In the genomic region with DNA sequence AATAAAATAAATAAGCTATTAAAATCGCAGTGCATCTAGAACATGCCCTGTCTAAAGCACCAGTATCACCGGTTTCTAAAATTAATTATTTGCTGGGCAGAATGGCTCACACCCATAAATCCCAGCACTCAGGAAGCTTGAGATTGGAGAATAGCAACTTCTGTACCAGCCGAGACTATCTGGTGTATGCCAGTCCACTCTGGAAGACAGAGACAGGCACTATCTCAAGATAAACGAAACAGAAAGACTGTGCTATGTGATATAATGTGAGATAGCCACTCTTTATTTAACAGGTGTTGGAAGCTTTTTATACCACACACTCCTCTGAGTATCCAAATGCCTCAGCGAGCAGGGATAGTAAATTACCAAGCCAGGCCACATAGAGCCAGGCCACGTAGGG, we compare ENCODE assay signal across 20 mouse cellular contexts.
"Had no signal": no experiment of that assay in that cellular context is flagged by ENCODE, and none has a peak within 500 bp of the region (broad histone marks: within the 10 kb centered on the region; RNA-seq: fewer than 3 reads in every experiment).

No protein-coding gene starts in this region.

- H3K27me3 ChIP-seq: intestine, embryonic 15.5 days; limb, embryonic 13.5 days; midbrain, embryonic 12.5 days; midbrain, embryonic 15.5 days; neural tube, embryonic 13.5 days had no signal

- H3K4me2 ChIP-seq: intestine, embryonic 15.5 days; limb, embryonic 13.5 days; lung, embryonic 14.5 days; midbrain, embryonic 12.5 days; midbrain, embryonic 15.5 days; neural tube, embryonic 13.5 days had no signal

- H3K9ac ChIP-seq: intestine, embryonic 15.5 days; limb, embryonic 13.5 days; lung, embryonic 14.5 days; midbrain, embryonic 12.5 days; midbrain, embryonic 15.5 days; neural tube, embryonic 13.5 days had no signal

- H3K4me1 ChIP-seq: intestine, embryonic 15.5 days had no signal

- H3K27ac ChIP-seq: intestine, embryonic 15.5 days; layer of hippocampus, adult 2 months; limb, embryonic 10.5 days; limb, embryonic 13.5 days; midbrain, embryonic 12.5 days; midbrain, embryonic 15.5 days; neural tube, embryonic 13.5 days had no signal

- DNase-seq: kidney, adult 11 months; kidney, adult 9 months; kidney, postnatal 14 days; layer of hippocampus, adult 9-11 months; lung, embryonic 14.5 days; lung, postnatal 36 days; retina, postnatal 1 day; right cerebral cortex, postnatal 25 days; spleen, adult 18-20 months; thymus, adult 18-20 months; thymus, postnatal 4 days had no signal

- H3K36me3 ChIP-seq: intestine, embryonic 15.5 days; limb, embryonic 13.5 days; midbrain, embryonic 12.5 days; midbrain, embryonic 15.5 days; neural tube, embryonic 13.5 days had no signal

- H3K4me3 ChIP-seq: intestine, embryonic 15.5 days; layer of hippocampus, adult 2 months; limb, embryonic 10.5 days; limb, embryonic 13.5 days; midbrain, embryonic 12.5 days; midbrain, embryonic 15.5 days; myocyte; neural tube, embryonic 13.5 days had no signal

- ATAC-seq: intestine, embryonic 15.5 days; lung, postnatal 0 days; midbrain, embryonic 15.5 days had no signal

- H3K9me3 ChIP-seq: intestine, embryonic 15.5 days; limb, embryonic 10.5 days; limb, embryonic 13.5 days; midbrain, embryonic 12.5 days; midbrain, embryonic 15.5 days; neural tube, embryonic 13.5 days had no signal
